Mouse (Mus musculus) midbrain, postnatal 0 days (tissue): Measurements from ENCODE around the gene Ccdc148. TPM values are rescaled to one million over a fixed set of nuclear protein-coding genes. Genes with fewer than 3 reads are reported as not detected.

Experiments
- ATAC-seq: fragments of 200-750 bp; cut with Nextera tagmentation; 2 replicates; pipeline ENCODE4 v1.8.0; 2017; ENCODE audit warnings: moderate number of reproducible peaks, mild to moderate bottlenecking, moderate TSS enrichment, moderate library complexity; ENCODE audit not compliant: low FRiP score
- DNase-seq: peaks from one replicate; pipeline ENCODE4 v3.0.0-alpha.2; 2015; ENCODE audit warnings: low spot score
- H3K27ac ChIP-seq: fragments of 300-500 bp; sonication (generic); 2 replicates; pipeline ENCODE4 v1.5.1; 2014; ENCODE audit warnings: low read depth, mild to moderate bottlenecking, low read length, mixed read lengths
- H3K27me3 ChIP-seq: fragments of 300-500 bp; sonication (generic); 2 replicates; pipeline ENCODE4 v1.6.1; 2014; ENCODE audit warnings: low read length, control low read depth, mixed read lengths; ENCODE audit not compliant: insufficient read depth
- H3K36me3 ChIP-seq: fragments of 300-500 bp; sonication (generic); 2 replicates; pipeline ENCODE4 v1.6.1; 2014; ENCODE audit warnings: low read length, control low read depth, mixed read lengths; ENCODE audit not compliant: insufficient read depth
- H3K4me1 ChIP-seq: fragments of 300-500 bp; sonication (generic); 2 replicates; pipeline ENCODE4 v1.6.1; 2014; ENCODE audit warnings: mild to moderate bottlenecking, control low read depth, antibody characterized with exemption, low read length, mixed read lengths; ENCODE audit not compliant: insufficient read depth
- H3K4me2 ChIP-seq: fragments of 300-500 bp; sonication (generic); 2 replicates; pipeline ENCODE4 v1.6.1; 2014; ENCODE audit warnings: low read depth, mild to moderate bottlenecking, low read length, mixed read lengths; ENCODE audit not compliant: poor library complexity, severe bottlenecking
- H3K4me3 ChIP-seq: fragments of 300-500 bp; sonication (generic); 2 replicates; pipeline ENCODE4 v1.5.1; 2014; ENCODE audit warnings: low read depth, mild to moderate bottlenecking, low read length, moderate library complexity
- H3K9ac ChIP-seq: fragments of 300-500 bp; sonication (generic); replicated peaks from 2 replicates; pipeline ENCODE4 v1.6.1; 2014; ENCODE audit warnings: mild to moderate bottlenecking, low read length, moderate library complexity, mixed read lengths; ENCODE audit not compliant: poor library complexity, severe bottlenecking
- H3K9me3 ChIP-seq: fragments of 300-500 bp; sonication (generic); 2 replicates; pipeline ENCODE4 v1.6.1; 2016; ENCODE audit warnings: low read length, control low read depth
- CTCF ChIP-seq: IDR thresholded peaks from 2 replicates; pipeline ENCODE4 v1.5.1; 2016; ENCODE audit warnings: antibody characterized with exemption, mild to moderate bottlenecking
- WGBS: fragments of 180-500 bp; shearing (Covaris S2); extraction: QIAGEN DNeasy Blood & Tissue Kit; methylation state at CpG from one replicate; pipeline ENCODE4 v1.1.7; 2014; 5-methylcytosine and 5-hydroxymethylcytosine counted together
- polyA plus RNA-seq: library from polyadenylated mRNA; unstranded; fragments of >200 nt; fragmentation: Nextera tagmentation; extraction: Ambion mirVana; gene quantifications from 2 replicates; pipeline ENCODE4 v1.2.1, GENCODE M21; 2015
- total RNA-seq: library from RNA; depleted of rRNA; stranded (reverse); fragments of >200 nt; gene quantifications from 2 replicates; pipeline ENCODE4 v1.2.3, GENCODE M21; 2014; rRNA removed

Ccdc148 gene
- total and polyA plus RNA-seq, 2 experiments from 2014 or later = 5.3 to 7.7 TPM

DNA sequence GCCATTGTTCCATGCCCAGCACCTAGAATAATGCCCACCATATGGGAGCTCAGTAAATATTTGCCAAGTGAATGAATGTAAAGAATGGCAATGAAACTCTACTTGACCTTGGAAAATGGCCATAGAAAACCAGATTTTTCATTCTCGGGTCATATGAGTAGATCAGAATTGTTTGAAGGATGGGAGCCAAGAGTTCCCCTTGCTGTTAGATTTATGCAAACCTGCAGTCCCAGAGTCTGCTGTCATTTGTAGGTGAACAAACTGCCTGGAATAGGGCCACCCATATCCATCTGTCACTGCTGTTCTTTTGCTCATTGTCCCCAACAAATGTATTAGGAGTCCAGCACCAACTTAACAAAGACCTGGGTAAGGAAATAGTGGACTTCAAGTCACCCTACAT lies 377.0 kb downstream of the Ccdc148 start:
- no peak overlapping the region for H3K9ac ChIP-seq
- no peaks in the 10 kb centered on the region for H3K36me3 ChIP-seq
- DNase-seq (peak; percentile 32), ATAC-seq (no peak)
- WGBS = 65% methylated on average over 1 of the region's 1 CpGs
- H3K4me2 ChIP-seq = no peak overlapping the region
- H3K4me1 ChIP-seq = no peaks in the 10 kb centered on the region
- no peaks in the 10 kb centered on the region for H3K9me3 ChIP-seq
- no peak for TF ChIP-seq CTCF
- H3K27me3 ChIP-seq = no peaks in the 10 kb centered on the region
- no peak overlapping the region for H3K27ac ChIP-seq
- no peak overlapping the region for H3K4me3 ChIP-seq

DNA sequence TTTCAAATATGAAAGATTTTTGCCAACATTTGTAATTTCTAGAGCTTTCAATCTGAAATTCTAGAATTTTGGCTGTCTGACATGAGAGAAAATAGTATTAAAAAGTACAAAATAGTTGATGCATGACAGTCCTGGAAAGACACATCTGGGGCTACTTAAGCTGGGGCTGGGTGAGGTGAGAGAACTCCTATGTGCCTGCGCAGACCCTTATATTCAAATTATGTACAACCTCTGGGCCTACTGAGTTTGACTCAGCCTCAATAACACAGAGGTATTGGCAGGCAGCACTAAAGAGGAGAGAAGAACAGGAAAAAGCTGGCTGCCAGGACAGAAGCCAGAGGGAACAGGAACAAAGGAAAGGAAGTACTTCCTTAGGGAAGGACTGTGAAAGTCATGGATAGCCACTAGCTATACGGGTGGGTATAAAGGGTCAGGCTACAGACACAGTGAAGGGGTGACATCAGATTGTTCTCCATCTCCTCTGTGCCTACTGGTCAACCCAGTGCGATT lies 381.4 kb downstream of the Ccdc148 start:
- no peak overlapping the region for H3K9ac ChIP-seq
- no peak for DNase-seq
- 89% methylated on average over 3 of the region's 3 CpGs for WGBS
- TF ChIP-seq CTCF = no peak
- H3K36me3 ChIP-seq = no peaks in the 10 kb centered on the region
- no peak overlapping the region for H3K27ac ChIP-seq
- no peak overlapping the region for H3K4me2 ChIP-seq
- no peaks in the 10 kb centered on the region for H3K27me3 ChIP-seq
- no peak overlapping the region for H3K4me3 ChIP-seq
- H3K9me3 ChIP-seq = no peaks in the 10 kb centered on the region
- ATAC-seq = no peak
- H3K4me1 ChIP-seq = no peaks in the 10 kb centered on the region

DNA sequence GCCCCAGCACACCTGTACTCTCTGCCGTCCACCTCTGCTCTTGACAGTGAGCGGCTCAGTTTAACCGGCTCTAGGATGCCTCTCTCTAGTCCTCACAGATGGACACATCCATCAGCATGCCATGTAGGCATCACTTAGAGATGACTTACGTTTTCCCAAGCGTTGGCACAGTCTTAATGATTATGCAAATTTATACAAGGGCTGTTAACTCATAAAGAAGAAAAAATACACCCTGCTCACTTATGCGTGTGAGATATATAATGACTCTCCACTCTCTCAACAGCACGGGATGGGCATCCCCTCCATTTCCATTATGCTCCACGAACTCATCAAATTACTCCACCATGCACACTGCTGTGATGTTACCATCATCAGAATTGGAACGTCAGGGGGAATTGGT lies 386.6 kb downstream of the Ccdc148 start:
- Histone ChIP-seq H3K27me3 (no peaks in the 10 kb centered on the region), H3K36me3 (no peaks in the 10 kb centered on the region), H3K27ac (no peak overlapping the region), H3K4me2 (no peak overlapping the region), H3K9ac (no peak overlapping the region), H3K4me3 (no peak overlapping the region), H3K4me1 (no peaks in the 10 kb centered on the region), H3K9me3 (no peaks in the 10 kb centered on the region)
- WGBS = 82% methylated on average over 9 of the region's 9 CpGs
- TF ChIP-seq CTCF = no peak
- DNase-seq (no peak), ATAC-seq (no peak)

Other genes starting within 250 kb of the Ccdc148 start
- gene Pkp4, start 167 bp upstream of the Ccdc148 start, total RNA-seq = 87.1 and 105 TPM in 2 replicates
- 19.3 and 21.6 TPM in 2 replicates for gene Pkp4, start 167 bp upstream of the Ccdc148 start, polyA plus RNA-seq